Mouse (Mus musculus) adrenal gland, postnatal 36 days (tissue): ENCODE measurements around the gene Rpl26. TPM values are rescaled to one million over a fixed set of nuclear protein-coding genes. Genes with fewer than 3 reads are reported as not detected.

Source experiments
- DNase-seq, 2 experiments: peaks; one replicate each; pipeline ENCODE4 v3.0.0; 2021; ENCODE audit warnings: mixed read lengths in 1 of 2
- long read RNA-seq, 2 experiments: library from polyadenylated mRNA; stranded (forward); transcript quantifications; one replicate each; pipeline ENCODE4 v2.0.0; 2021; ENCODE audit warnings: borderline sequencing depth in 2 of 2
- total RNA-seq, 2 experiments: library from RNA; stranded (reverse); gene quantifications; 2 replicates each; pipeline ENCODE4 v1.2.3; 2021

Rpl26 gene
- 1,000 to 10,000 TPM; 1,232 to 1,254 TPM for total RNA-seq
- long read RNA-seq, experiment 1, transcript Rpl26-201 (4 exons, 526 nt), result major isoform, 598 of 670 reads
- long read RNA-seq, experiment 1, transcript Rpl26-204 (2 exons, 636 nt), result minor isoform, 16 of 670 reads
- long read RNA-seq, experiment 1, partial matches to known transcripts, result 43 of 670 reads
- long read RNA-seq, experiment 1, other reads (novel, unspliced or antisense), result 13 of 670 reads
- long read RNA-seq, experiment 2, transcript Rpl26-201 (4 exons, 526 nt), result major isoform, 332 of 359 reads
- long read RNA-seq, experiment 2, transcript Rpl26-204 (2 exons, 636 nt), result minor isoform, 7 of 359 reads
- long read RNA-seq, experiment 2, partial matches to known transcripts, result 11 of 359 reads
- long read RNA-seq, experiment 2, other reads (novel, unspliced or antisense), result 9 of 359 reads

DNA sequence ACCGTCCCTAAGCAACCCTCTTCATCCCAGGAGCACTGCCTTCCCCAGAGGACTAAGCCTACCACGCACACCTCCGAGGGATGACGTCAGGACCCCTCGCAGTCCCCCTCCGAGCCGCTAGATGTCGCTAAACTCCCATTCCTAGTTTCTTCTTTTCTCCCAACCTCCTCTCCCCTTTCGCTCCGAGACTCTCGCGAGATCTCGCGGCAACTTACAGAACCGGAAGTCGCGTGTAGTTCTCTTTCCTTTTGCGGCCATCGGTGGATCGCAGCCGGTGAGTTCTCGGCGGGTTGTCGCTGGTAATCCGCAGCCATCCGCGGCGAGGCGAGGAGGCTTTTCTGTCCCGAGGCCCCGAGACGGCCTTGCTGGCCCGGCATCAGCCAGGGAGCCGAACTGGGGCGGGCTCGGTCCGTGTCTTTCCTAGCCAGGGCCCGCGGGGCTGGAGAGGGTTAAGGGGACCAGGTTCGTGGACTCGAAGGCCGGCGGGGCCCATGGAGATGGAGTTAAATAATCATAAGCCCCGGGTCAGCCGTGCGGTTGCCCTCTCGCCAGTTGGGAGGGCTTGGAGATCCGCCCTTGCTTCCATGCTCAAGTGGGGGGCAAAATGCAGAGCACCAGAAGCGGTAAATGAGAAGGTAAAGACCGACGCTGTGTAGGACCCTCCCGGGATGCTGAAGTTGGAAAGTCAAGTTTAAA, at the start of gene Rpl26:
TSS of gene Rpl26 (plus strand) at position 233 of the 696 bp plus-strand sequence.
- peak; percentile 97 for DNase-seq

DNA sequence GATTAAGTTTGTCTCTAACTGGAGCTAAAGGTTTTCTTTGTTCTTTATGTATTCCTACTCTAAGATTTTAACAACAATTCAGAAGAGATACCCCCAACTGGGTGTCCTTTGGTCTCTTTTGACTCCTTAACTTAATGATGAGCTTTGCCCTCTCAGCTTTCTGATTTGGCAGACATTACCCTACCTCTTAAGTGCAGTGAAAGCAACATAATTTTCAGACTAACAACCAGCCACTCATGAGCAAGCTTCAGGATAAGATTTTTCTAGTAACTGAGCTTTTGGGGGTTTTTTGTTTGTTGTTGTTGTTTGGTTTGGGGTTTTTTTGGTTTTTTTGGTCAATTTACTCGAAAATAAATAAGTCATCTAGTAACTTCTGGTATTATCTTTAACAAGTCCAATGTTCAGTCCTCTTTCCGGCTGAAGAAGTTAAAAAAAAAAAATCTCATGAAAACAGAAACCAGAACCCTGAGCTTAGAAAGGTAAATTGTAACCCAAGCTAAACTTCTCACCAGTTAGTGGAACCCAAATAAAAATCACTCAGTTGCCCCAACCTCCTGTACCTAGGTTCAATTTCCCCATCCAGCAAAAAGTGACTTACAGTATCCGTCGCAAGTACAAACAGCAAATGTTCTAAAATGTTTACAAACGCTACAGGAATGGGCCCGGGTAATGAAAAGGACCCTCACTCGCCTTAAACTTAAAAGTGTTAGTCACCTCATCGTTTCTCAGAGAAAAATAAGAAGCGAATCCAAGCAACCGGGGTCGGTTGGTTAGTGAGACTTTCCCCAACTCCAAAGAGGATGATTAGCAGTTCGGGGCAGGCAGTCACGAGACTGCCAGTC, 49.5 kb upstream of the Rpl26 start:
- no peak for DNase-seq

GRCm38 (mm10) chr11:68852486-68852901, 48.9 kb upstream of the Rpl26 start:
- DNase-seq, result peak; percentile 88 to 89

DNA sequence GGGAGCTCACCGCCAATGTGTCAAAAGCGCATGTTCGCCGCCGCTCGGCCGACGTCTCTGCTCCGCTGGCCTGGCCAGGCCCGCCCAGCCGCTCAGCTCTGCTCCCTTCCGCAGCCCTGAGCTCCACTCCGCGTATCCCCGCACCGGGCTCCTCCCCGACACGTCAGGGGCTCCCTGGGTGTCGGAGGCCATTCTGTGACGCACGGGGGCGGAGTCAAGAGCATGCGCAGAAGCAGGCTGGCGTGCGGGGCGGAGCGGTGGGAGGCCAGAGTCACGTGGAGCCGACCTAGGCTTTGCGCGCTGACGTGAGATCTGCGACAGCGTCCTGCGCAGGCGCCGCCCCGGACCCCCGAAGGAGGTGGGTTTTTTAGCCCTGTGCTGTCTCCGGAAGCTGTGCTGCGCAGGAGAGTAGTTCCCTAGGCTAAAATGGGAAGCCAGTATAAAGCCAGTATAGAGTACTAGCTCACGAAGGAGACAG, 48.4 kb upstream of the Rpl26 start:
- DNase-seq, result peak; percentile 100

- peak; percentile 72 to 76 for DNase-seq
Observed at GRCm38 (mm10) chr11:68853611-68854401, 47.6 kb upstream of the Rpl26 start.

GRCm38 (mm10) chr11:68854621-68855020, 46.8 kb upstream of the Rpl26 start:
- DNase-seq, result no peak

GRCm38 (mm10) chr11:68857329-68857728, 44.1 kb upstream of the Rpl26 start:
- DNase-seq, result no peak

GRCm38 (mm10) chr11:68859943-68860593, 41.3 kb upstream of the Rpl26 start:
- no peak for DNase-seq

GRCm38 (mm10) chr11:68862260-68862659, 39.1 kb upstream of the Rpl26 start:
- DNase-seq, result no peak

DNA sequence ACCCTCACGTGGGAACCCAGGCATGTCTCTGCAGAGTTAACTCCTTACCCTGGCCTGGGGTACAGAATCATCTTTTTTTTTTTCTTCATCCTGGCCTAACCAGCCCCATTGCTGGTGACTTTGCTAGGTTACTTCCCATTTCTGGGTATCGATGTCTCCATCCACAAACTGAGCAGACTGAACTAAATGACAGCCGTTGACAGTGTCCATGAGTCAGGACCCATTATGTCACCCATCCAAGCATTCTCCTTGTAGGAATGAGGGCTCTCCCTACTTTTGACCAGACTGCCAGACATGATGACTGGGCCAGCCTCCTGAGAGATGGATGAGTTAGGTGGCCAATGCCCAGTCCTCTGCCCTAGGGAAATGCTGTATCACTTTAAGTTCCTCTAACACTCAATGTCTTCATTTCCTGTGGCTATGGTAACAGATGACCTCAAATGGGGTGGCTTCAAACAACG, 37.7 kb upstream of the Rpl26 start:
- DNase-seq, result peak in 1 of 2 experiments; percentile 38

- peak; percentile 94 to 96 for DNase-seq
Observed at GRCm38 (mm10) chr11:68864544-68865189, 36.7 kb upstream of the Rpl26 start.

- DNase-seq, result no peak
Observed at GRCm38 (mm10) chr11:68871277-68871676, 30.1 kb upstream of the Rpl26 start.

- peak; percentile 86 for DNase-seq
Observed at GRCm38 (mm10) chr11:68871748-68872147, 29.6 kb upstream of the Rpl26 start, which contains the start of gene Ndel1. Ndel1 (minus strand) TSS chr11:68871858.

GRCm38 (mm10) chr11:68874841-68875240, 26.5 kb upstream of the Rpl26 start:
- peak; percentile 77 to 83 for DNase-seq

DNA sequence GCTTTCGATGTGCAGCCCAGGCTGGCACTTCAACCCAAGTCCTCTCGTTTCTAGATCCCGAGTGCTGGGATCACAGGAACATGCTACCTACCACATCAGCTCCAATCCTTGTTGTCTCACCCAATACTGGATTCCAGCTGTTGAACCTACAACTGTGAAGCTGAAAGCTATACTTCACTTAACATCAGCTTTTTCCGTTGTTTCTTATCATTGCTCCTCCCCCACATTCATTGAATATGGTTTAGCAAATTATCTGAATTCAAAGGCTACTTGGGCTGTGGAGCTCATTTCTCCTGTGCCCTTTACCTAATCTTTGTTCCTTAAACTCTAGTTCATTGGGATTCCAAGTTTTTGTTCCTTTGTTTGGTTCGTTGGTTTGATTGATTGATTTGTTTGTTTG, 22.6 kb upstream of the Rpl26 start:
- DNase-seq, result no peak

DNA sequence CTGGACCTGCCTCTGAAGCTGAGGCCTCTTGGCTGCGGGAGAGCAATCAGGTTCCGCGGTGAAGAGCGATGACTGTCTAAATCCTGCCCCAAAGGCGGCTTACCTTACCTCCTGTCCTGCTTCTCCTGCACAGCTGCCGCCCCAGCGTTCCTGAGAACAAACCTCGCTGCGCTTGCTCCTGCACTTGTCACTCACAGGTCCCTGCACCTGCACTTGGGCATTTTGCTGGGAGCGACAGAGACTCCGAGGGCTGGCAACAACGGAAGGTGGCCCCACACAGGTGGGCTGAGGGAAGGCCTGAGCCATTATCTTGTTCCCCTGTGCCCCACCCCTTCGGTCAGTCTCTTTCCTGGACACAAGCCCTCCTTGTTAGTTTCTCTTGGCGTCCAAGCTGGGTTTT, 19.3 kb upstream of the Rpl26 start:
- no peak for DNase-seq

DNA sequence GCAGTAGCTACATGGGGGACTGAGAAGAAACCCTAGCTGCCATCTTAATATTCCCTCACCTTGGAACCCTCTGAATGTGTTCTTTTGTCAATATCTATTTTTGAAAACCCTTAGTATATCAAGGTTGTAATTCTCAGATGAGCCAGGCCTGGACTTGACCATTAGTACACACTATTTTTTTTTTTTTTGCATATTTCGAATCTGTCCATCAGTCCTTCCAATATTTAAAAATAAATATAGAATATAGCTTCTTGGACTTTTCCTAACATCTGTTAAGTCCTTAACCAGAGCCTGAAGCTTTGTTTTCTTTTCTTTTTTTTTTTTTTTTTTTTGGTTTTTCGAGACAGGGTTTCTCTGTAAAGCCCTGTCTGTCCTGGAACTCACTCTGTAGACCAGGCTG, 17.5 kb upstream of the Rpl26 start:
- no peak for DNase-seq

DNA sequence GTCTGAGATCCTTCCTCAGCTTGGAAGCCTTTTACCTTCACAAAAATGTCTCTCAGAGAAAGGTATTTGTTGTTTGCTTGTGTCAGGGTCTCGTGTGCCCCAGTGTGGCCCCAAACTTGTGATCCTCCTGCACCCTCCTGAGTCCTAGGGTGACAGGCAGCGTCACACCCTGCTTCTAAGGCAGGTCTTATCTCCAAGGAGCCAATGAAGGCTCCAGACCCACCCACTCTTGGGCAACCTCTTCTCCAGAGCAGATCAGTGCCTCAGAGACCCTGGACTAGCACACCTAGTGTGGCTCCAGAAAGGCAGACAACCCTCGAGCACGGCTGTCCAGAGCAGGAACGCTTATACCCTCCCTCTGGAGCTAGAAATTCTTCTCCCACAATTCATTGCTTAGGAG, 17.0 kb upstream of the Rpl26 start:
- no peak for DNase-seq

- DNase-seq, result no peak
Observed at GRCm38 (mm10) chr11:68886091-68886490, 15.3 kb upstream of the Rpl26 start.

DNA sequence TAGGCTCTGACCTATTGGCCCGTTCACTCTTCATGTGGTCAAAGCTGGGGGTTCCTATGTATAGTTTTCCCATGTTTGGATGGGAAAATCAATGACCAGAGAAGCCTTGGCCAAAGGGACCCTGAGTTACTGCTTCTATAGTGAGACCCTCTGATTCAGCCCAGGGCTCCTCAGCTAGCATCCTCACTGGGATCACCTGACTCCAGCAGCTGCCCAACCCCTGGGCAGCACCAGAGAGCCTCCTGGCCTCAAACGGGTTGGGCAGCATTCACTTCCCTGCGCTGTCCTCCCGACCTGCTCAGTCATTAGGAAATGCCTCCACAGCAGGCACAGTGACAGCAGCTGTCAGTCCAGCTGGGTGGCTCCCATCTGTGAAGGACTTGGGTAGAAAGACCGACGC, 13.1 kb upstream of the Rpl26 start, which contains the start of gene Rnf222:
TSS of gene Rnf222 (plus strand) at position 301 of the 400 bp plus-strand sequence.
- DNase-seq, result no peak
